In the genomic region with DNA sequence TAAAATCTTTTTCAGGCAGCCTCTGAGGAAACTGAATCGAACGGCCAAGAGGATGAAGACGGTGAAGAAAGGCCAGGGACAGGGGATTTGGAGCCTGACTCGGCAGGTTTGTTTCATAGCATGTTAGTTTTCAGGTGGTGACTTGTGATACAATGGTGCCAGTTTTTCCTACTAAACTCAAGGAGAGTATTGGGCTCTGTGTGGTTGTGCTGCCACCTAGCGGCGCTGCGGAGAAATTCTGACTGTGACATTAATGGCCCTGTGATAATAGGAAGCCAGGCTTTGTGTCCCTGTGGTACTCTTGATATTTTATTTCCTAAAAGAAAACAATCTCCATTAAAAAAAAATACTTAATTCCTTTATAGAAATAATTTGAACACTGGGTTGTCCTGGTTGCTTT, we compare ENCODE assay signal across 9 mouse cellular contexts.
DNase-seq lines count a peak whose midpoint lies in the region; ATAC-seq and TF ChIP-seq lines count a peak whose summit lies in the region.
"Had no signal": no experiment of that assay in that cellular context is flagged by ENCODE, and none has a peak within 500 bp of the region (broad histone marks: within the 10 kb centered on the region; RNA-seq: fewer than 3 reads in every experiment).

No protein-coding gene starts in this region.

- no peaks in the 10 kb centered on the region for H3K9me3 ChIP-seq in heart, embryonic 11.5 days (replicated peaks; ENCODE audit: control insufficient read depth, low read length)
- no peaks in the 10 kb centered on the region for H3K9me3 ChIP-seq in hindbrain, postnatal 0 days (ENCODE audit: low read length)
- H3K9me3 ChIP-seq in midbrain, embryonic 16.5 days (replicated peaks; ENCODE audit: control insufficient read depth, low read length, poor library complexity, severe bottlenecking), result no peaks in the 10 kb centered on the region

- no peak for ATAC-seq in heart, embryonic 11.5 days (replicated peaks; ENCODE audit: insufficient number of reproducible peaks, low FRiP score, low TSS enrichment)
- peak; percentile 77 for ATAC-seq in hindbrain, postnatal 0 days
- peak; percentile 87 for ATAC-seq in midbrain, embryonic 16.5 days

- DNase-seq in heart, adult 18-20 months, result peak; percentile 68 to 86
- DNase-seq in cerebellum, adult 8-10 months, result peak; percentile 77
- DNase-seq in forelimb bud, embryonic 11.5 days (ENCODE audit: low read depth, low spot score), result peak; percentile 79
- DNase-seq in hindbrain, postnatal 0 days (ENCODE audit: low spot score), result peak; percentile 88
- DNase-seq in left cerebral cortex, postnatal 36 days (ENCODE audit: low spot score in 2 of 2), result peak; percentile 60 to 67
- DNase-seq in spleen, postnatal 4 days (ENCODE audit: low spot score in 2 of 2), result peak; percentile 29 to 78

- TF ChIP-seq CTCF in hindbrain, postnatal 0 days (IDR thresholded peaks at IDR 0.05; ENCODE audit: low read depth), result peak; percentile 95

- no peak overlapping the region for H3K4me2 ChIP-seq in heart, embryonic 11.5 days
- H3K4me2 ChIP-seq in hindbrain, postnatal 0 days (ENCODE audit: low read depth, low read length), result no peak overlapping the region
- H3K4me2 ChIP-seq in midbrain, embryonic 16.5 days (ENCODE audit: low read length), result no peak overlapping the region

- no peak overlapping the region for H3K9ac ChIP-seq in heart, embryonic 11.5 days (ENCODE audit: low read depth, low read length)
- no peak overlapping the region for H3K9ac ChIP-seq in hindbrain, postnatal 0 days (replicated peaks; ENCODE audit: low read length)
- H3K9ac ChIP-seq in midbrain, embryonic 16.5 days (ENCODE audit: low read depth, low read length), result no peak overlapping the region

- H3K27me3 ChIP-seq in heart, embryonic 11.5 days (ENCODE audit: control insufficient read depth, insufficient read depth, low read length), result no peaks in the 10 kb centered on the region
- no peaks in the 10 kb centered on the region for H3K27me3 ChIP-seq in hindbrain, postnatal 0 days (ENCODE audit: insufficient read depth, low read length)
- no peaks in the 10 kb centered on the region for H3K27me3 ChIP-seq in midbrain, embryonic 16.5 days (ENCODE audit: control insufficient read depth, insufficient read depth, low read depth, low read length)

- no peaks in the 10 kb centered on the region for H3K4me1 ChIP-seq in heart, embryonic 11.5 days (ENCODE audit: control insufficient read depth, insufficient read depth, low read length)
- no peaks in the 10 kb centered on the region for H3K4me1 ChIP-seq in hindbrain, postnatal 0 days (ENCODE audit: insufficient read depth, low read length)
- H3K4me1 ChIP-seq in midbrain, embryonic 16.5 days (ENCODE audit: control insufficient read depth, insufficient read depth, low read length), result no peaks in the 10 kb centered on the region

- 11% methylated on average over 7 of the region's 7 CpGs for WGBS in heart, embryonic 11.5 days (ENCODE audit: insufficient replicate concordance)
- WGBS in hindbrain, postnatal 0 days, result 10% methylated on average over 7 of the region's 7 CpGs
- WGBS in midbrain, embryonic 16.5 days, result 8% methylated on average over 7 of the region's 7 CpGs

- intact Hi-C loops in left cerebral cortex, postnatal 36 days (cut with DNase I), result loop anchor here (5.0 kb wide), 2 partner anchors 304 to 319 kb away; no protein-coding TSS in a partner anchor

- no peak overlapping the region for H3K4me3 ChIP-seq in heart, embryonic 11.5 days (ENCODE audit: low read depth, low read length)
- no peak overlapping the region for H3K4me3 ChIP-seq in hindbrain, postnatal 0 days (ENCODE audit: low read length)
- no peak overlapping the region for H3K4me3 ChIP-seq in midbrain, embryonic 16.5 days (ENCODE audit: low read depth, low read length)

- H3K27ac ChIP-seq in heart, embryonic 11.5 days (ENCODE audit: low read depth, low read length), result no peak overlapping the region
- no peak overlapping the region for H3K27ac ChIP-seq in hindbrain, postnatal 0 days
- H3K27ac ChIP-seq in midbrain, embryonic 16.5 days (ENCODE audit: low read length), result no peak overlapping the region

- H3K36me3 ChIP-seq in heart, embryonic 11.5 days (ENCODE audit: control insufficient read depth, insufficient read depth, low read length), result no peaks in the 10 kb centered on the region
- peaks cover 3% of the 10 kb centered on the region; the same call in 1 of the 2 replicates for H3K36me3 ChIP-seq in hindbrain, postnatal 0 days (ENCODE audit: insufficient read depth, low read length)
- no peaks in the 10 kb centered on the region for H3K36me3 ChIP-seq in midbrain, embryonic 16.5 days (ENCODE audit: control insufficient read depth, insufficient read depth, low read length)
- H3K36me3 ChIP-seq: G1E had no signal
